Mouse (Mus musculus): ENCODE measurements around the gene Rbm7. TPM values are rescaled to one million over a fixed set of nuclear protein-coding genes. Genes with fewer than 3 reads are reported as not detected.
A peak's percentile ranks its signal among the peaks of the same experiment; 100 is the strongest.
"Not testable (repeated sequence)": the region's sequence is repeated elsewhere in the genome, so short reads cannot be mapped to it uniquely, and the experiment has no call there.

Gene Rbm7
- polyA plus RNA-seq, 1 experiment from 2014 or later: 73.1 TPM

DNA sequence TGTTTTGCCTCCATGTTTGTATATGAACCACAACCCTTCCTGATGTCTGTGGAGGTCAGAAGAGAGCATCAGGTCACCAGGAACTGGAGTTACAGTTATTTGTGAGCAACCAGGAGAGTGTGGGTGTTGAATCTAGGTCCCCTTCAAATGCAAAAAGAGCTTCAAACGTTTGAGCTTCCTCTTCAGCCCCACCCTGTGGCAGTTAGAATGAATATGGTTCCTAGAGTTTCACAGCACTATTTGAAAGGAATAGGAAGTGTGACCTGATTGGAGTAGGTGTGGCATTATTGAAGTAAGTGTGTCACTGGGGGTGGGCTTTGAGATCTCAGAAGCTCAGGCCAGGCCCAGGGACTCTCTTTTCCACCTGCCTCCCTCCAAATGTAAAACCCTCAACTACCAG is 30.5 kb upstream of the Rbm7 start:
- H3K36me3 ChIP-seq (ENCODE audit: control insufficient read depth, insufficient read depth, low read length): no peaks in the 10 kb centered on the region
- H3K9ac ChIP-seq (ENCODE audit: low read depth, low read length): no peak overlapping the region
- no peak for ATAC-seq
- H3K4me3 ChIP-seq (ENCODE audit: low read length): no peak overlapping the region
- H3K4me2 ChIP-seq (ENCODE audit: low read length): no peak overlapping the region
- H3K27me3 ChIP-seq (replicated peaks; ENCODE audit: control insufficient read depth, insufficient read depth, low read length): no peaks in the 10 kb centered on the region
- no peaks in the 10 kb centered on the region for H3K4me1 ChIP-seq (ENCODE audit: control insufficient read depth, insufficient read depth, low read depth, low read length)
- WGBS: 11% methylated on average over 1 of the region's 1 CpGs
- no peak overlapping the region for H3K27ac ChIP-seq (ENCODE audit: low read depth, low read length)
- no peaks in the 10 kb centered on the region for H3K9me3 ChIP-seq (ENCODE audit: control insufficient read depth, low read length)

DNA sequence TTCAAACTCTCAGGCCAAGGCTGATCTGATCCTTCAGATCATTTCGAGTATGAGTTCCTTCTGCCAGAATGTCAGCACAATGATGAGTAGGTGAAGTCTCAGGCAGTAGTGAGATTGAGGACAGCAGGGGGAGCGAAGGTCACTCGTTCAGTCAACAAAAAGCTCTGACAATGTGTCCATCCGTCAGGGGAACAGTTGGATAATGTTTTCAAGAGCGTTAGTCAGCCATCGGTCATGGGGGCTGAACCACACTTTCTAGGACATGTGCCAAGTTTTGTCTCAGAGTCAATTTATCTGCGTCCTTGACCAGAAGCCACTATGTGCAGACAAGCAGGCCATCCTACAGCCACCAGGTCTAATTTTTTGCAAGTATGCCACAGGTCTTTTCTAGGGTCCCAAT is 25.3 kb upstream of the Rbm7 start:
- H3K4me3 ChIP-seq (ENCODE audit: low read length); H3K27ac ChIP-seq (ENCODE audit: low read depth, low read length); H3K36me3 ChIP-seq (ENCODE audit: control insufficient read depth, insufficient read depth, low read length); H3K9ac ChIP-seq (ENCODE audit: low read depth, low read length); H3K27me3 ChIP-seq (replicated peaks; ENCODE audit: control insufficient read depth, insufficient read depth, low read length); ATAC-seq; H3K4me2 ChIP-seq (ENCODE audit: low read length); H3K4me1 ChIP-seq (ENCODE audit: control insufficient read depth, insufficient read depth, low read depth, low read length); H3K9me3 ChIP-seq (ENCODE audit: control insufficient read depth, low read length): not testable (repeated sequence)
- WGBS: no CpG with 5 or more reads among the region's 7 CpGs

DNA sequence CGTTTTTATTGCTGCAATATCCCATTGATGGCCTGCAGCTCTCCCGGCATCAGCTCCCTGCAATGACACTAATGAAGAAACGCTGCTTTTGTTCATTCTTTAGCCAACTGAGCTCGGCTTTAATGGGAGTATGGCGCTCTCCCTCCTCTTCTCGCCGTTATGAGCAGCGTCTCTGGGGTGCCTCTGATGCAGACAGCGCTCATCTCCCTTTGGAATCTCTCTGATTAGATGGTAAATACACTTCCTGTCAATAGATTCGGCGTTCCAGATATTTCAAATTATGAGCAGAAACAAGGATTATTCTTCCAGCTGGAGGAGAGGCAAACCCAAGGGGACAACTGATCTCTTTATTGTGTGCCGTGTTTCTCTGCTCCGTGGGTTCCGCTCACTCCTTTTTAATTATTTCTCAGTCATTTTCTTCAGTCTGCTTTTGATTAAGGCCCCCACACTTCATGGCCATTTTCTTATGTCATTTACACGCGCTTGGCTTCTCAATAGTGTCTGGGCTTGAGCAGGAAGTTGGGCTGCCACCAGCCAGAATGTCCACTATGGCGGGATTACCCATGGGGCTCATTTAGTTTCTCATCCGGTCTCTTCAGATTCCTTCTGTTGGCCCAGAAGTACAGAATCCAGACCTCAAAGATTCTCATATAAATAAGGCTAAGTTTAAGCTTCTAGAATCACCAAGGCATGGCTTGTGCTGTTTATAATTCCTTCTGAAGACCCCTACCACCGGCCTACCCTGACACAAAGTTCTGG is 22.5 kb upstream of the Rbm7 start:
- Histone ChIP-seq H3K36me3 (ENCODE audit: control insufficient read depth, insufficient read depth, low read length) (no peaks in the 10 kb centered on the region), H3K4me1 (ENCODE audit: control insufficient read depth, insufficient read depth, low read depth, low read length) (peaks cover 2% of the 10 kb centered on the region; the same call in 1 of the 2 replicates), H3K4me2 (ENCODE audit: low read length) (peak overlapping the region; percentile 46), H3K9ac (ENCODE audit: low read depth, low read length) (peak overlapping the region; percentile 39; the same call in 1 of the 2 replicates), H3K27ac (ENCODE audit: low read depth, low read length) (peak overlapping the region; percentile 55), H3K27me3 (replicated peaks; ENCODE audit: control insufficient read depth, insufficient read depth, low read length) (no peaks in the 10 kb centered on the region), H3K4me3 (ENCODE audit: low read length) (no peak overlapping the region), H3K9me3 (ENCODE audit: control insufficient read depth, low read length) (no peaks in the 10 kb centered on the region)
- WGBS: 42% methylated on average over 19 of the region's 19 CpGs
- no peak for ATAC-seq

DNA sequence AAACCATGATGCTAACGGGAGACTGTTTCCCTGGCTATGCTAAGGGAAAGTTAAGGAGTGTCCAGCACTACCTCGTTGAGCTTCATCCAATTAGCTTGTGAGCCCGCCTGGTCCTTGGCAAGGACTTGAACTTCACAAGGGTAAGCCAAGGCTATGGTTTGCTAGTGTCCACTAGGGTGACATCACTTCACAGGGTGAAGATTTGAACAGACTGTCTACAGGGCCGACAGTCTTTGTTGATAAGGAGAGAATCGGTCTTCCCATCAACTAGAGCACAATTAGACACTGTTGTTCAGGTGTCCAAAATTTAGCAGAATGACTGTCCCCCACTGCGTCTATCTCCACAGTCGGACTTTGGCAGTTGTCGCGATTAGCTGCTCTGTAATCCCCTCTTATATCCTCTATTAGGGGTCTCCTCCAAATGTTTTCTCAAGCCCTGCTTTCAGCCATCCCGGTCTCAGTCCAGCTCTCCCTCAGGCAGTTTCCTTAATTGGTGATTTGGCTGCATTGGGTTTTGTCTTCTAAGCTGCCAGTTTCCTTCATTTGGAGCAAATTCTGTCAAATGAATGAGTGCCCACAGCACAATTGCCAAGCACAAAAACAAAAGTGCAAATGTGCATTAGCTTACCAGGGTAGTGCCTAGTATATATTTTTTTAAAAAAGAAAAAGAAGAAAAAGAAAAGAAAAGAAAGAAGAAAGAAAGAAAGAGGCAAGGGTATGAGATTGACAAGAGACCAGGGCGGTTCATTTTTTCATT is 21.7 kb upstream of the Rbm7 start:
- H3K4me3 ChIP-seq (ENCODE audit: low read length): no peak overlapping the region
- H3K27ac ChIP-seq (ENCODE audit: low read depth, low read length): peak overlapping the region; percentile 55
- H3K4me1 ChIP-seq (ENCODE audit: control insufficient read depth, insufficient read depth, low read depth, low read length): peaks cover 2% of the 10 kb centered on the region; the same call in 1 of the 2 replicates
- no peaks in the 10 kb centered on the region for H3K27me3 ChIP-seq (replicated peaks; ENCODE audit: control insufficient read depth, insufficient read depth, low read length)
- ATAC-seq: no peak
- H3K36me3 ChIP-seq (ENCODE audit: control insufficient read depth, insufficient read depth, low read length): no peaks in the 10 kb centered on the region
- 73% methylated on average over 11 of the region's 11 CpGs for WGBS
- no peaks in the 10 kb centered on the region for H3K9me3 ChIP-seq (ENCODE audit: control insufficient read depth, low read length)
- H3K4me2 ChIP-seq (ENCODE audit: low read length): peak overlapping the region; percentile 46
- H3K9ac ChIP-seq (ENCODE audit: low read depth, low read length): peak overlapping the region; percentile 39; the same call in 1 of the 2 replicates

DNA sequence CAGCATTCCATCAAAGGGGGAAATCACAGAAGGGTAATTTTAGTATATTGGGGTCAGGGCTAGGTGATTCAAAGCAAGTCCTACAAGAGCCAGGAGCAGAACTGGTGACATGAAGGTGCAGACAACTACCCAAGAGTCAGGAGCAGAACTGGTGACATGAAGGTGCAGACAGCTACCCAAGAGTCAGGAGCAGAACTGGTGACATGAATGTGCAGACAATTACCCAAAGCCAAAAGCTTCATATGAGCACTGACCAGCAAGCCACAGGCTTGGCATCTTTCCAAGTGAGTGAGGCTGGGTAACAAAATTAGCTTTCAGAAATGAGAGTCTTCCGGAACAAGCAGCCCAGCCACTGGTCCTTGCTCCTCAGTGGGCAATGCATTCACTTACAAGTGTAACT is 20.2 kb upstream of the Rbm7 start:
- 47% methylated on average over 1 of the region's 1 CpGs for WGBS
- H3K4me2 ChIP-seq (ENCODE audit: low read length): no peak overlapping the region
- H3K36me3 ChIP-seq (ENCODE audit: control insufficient read depth, insufficient read depth, low read length): no peaks in the 10 kb centered on the region
- peaks cover 2% of the 10 kb centered on the region; the same call in 1 of the 2 replicates for H3K4me1 ChIP-seq (ENCODE audit: control insufficient read depth, insufficient read depth, low read depth, low read length)
- ATAC-seq: no peak
- no peaks in the 10 kb centered on the region for H3K9me3 ChIP-seq (ENCODE audit: control insufficient read depth, low read length)
- no peak overlapping the region for H3K27ac ChIP-seq (ENCODE audit: low read depth, low read length)
- no peak overlapping the region for H3K9ac ChIP-seq (ENCODE audit: low read depth, low read length)
- no peak overlapping the region for H3K4me3 ChIP-seq (ENCODE audit: low read length)
- no peaks in the 10 kb centered on the region for H3K27me3 ChIP-seq (replicated peaks; ENCODE audit: control insufficient read depth, insufficient read depth, low read length)

DNA sequence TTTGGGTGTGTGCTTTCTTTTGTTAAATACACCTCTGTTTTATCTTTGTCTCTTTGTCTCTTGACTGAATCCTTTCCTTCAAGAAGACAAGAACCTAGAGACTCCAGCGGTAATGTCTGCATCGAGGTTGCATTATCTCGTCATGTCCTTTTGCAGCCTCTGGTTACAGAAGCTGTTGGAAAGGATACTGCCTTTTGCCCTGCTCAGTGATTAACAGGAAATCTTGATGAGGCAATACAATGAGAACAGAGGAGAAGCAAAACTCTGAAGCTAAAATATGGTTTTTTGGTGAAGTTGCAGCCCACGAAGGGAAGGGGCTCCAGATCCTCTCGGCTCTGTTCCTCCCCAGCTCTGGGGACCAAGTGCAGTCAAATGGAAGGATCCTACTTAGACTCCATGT is 15.0 kb upstream of the Rbm7 start:
- Histone ChIP-seq H3K4me2 (ENCODE audit: low read length) (no peak overlapping the region), H3K9ac (ENCODE audit: low read depth, low read length) (no peak overlapping the region), H3K9me3 (ENCODE audit: control insufficient read depth, low read length) (no peaks in the 10 kb centered on the region), H3K4me1 (ENCODE audit: control insufficient read depth, insufficient read depth, low read depth, low read length) (no peaks in the 10 kb centered on the region), H3K27me3 (replicated peaks; ENCODE audit: control insufficient read depth, insufficient read depth, low read length) (no peaks in the 10 kb centered on the region), H3K4me3 (ENCODE audit: low read length) (no peak overlapping the region), H3K36me3 (ENCODE audit: control insufficient read depth, insufficient read depth, low read length) (no peaks in the 10 kb centered on the region), H3K27ac (ENCODE audit: low read depth, low read length) (no peak overlapping the region)
- whole genome bisulfite sequencing: 93% methylated on average over 5 of the region's 5 CpGs
- no peak for ATAC-seq

DNA sequence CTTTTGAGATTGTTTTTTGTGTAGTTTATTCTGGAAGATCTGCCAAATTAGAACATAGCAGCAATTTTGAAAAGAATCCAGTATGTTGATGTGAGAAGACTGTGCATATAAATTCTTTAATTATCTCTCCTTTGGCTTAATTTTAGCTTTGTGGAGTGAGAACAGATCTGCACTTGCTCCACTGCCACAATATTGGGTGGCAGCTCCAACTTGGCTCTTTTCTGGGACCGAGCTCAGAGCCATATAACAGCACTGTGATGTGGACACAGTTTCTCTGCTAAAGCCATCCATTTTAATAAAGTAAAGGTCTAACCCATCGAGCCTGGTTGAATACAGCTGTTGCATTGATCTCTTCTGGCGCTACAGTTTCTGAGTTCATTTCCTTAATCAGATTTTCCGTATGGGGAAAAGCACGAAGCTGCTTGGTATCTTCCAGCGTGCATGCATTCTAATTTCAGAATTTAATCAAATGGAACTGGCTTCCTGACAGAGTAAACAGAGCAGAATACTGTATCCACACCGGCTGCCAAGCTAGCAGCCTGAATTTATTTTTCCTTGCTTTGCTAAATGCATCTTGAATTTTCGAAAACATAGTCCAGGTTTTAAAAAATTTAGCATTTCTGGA is 9.8 kb upstream of the Rbm7 start:
- Histone ChIP-seq H3K27ac (ENCODE audit: low read depth, low read length) (no peak overlapping the region), H3K27me3 (replicated peaks; ENCODE audit: control insufficient read depth, insufficient read depth, low read length) (no peaks in the 10 kb centered on the region), H3K4me2 (ENCODE audit: low read length) (no peak overlapping the region), H3K36me3 (ENCODE audit: control insufficient read depth, insufficient read depth, low read length) (no peaks in the 10 kb centered on the region), H3K9me3 (ENCODE audit: control insufficient read depth, low read length) (no peaks in the 10 kb centered on the region), H3K9ac (ENCODE audit: low read depth, low read length) (no peak overlapping the region), H3K4me3 (ENCODE audit: low read length) (no peak overlapping the region), H3K4me1 (ENCODE audit: control insufficient read depth, insufficient read depth, low read depth, low read length) (no peaks in the 10 kb centered on the region)
- 63% methylated on average over 8 of the region's 8 CpGs for WGBS
- ATAC-seq: no peak

DNA sequence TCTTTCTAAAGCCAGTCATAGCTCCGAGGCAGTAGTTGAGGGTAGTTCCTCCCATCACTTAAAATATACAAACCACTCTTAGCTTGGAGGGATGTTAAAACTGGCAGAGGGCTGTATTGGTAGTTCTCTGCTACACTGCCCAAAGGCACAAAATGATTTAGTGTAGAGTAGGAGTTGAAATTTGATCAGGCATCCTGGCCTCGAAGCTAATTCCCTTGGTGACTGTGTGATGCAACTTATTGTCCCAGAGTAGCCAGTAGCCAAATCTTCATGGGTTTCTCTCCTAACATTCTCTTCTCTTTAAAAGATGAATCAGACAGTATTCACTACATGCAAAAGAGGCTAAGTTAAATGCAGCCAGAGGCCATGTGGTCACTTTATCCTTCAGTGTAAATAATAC is 7.9 kb upstream of the Rbm7 start:
- Histone ChIP-seq H3K27me3 (replicated peaks; ENCODE audit: control insufficient read depth, insufficient read depth, low read length) (no peaks in the 10 kb centered on the region), H3K9me3 (ENCODE audit: control insufficient read depth, low read length) (no peaks in the 10 kb centered on the region), H3K4me1 (ENCODE audit: control insufficient read depth, insufficient read depth, low read depth, low read length) (no peaks in the 10 kb centered on the region), H3K9ac (ENCODE audit: low read depth, low read length) (no peak overlapping the region), H3K4me3 (ENCODE audit: low read length) (no peak overlapping the region), H3K36me3 (ENCODE audit: control insufficient read depth, insufficient read depth, low read length) (no peaks in the 10 kb centered on the region), H3K27ac (ENCODE audit: low read depth, low read length) (no peak overlapping the region), H3K4me2 (ENCODE audit: low read length) (no peak overlapping the region)
- 82% methylated on average over 2 of the region's 2 CpGs for WGBS
- no peak for ATAC-seq

DNA sequence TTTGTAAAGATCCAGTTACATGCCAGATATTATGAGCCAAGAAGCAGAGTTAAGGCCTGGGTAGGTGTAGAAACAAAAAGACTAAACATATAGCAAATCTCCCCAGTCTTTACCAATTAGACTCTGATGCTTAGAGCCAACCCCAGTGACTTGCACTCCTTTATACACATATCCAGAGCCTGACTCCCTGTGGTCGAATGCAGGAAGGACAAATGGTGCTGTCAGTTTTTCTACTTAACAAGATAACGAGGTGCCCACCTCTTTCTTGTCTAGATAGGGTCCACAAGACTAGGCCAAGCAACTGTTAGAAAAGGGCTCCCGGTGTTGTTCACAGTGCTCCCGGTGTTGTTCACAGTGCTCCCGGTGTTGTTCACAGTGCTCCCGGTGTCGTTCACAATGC is 6.1 kb upstream of the Rbm7 start:
- Histone ChIP-seq H3K9me3 (ENCODE audit: control insufficient read depth, low read length) (no peaks in the 10 kb centered on the region), H3K9ac (ENCODE audit: low read depth, low read length) (no peak overlapping the region), H3K4me2 (ENCODE audit: low read length) (no peak overlapping the region), H3K27ac (ENCODE audit: low read depth, low read length) (no peak overlapping the region), H3K27me3 (replicated peaks; ENCODE audit: control insufficient read depth, insufficient read depth, low read length) (no peaks in the 10 kb centered on the region), H3K36me3 (ENCODE audit: control insufficient read depth, insufficient read depth, low read length) (no peaks in the 10 kb centered on the region), H3K4me1 (ENCODE audit: control insufficient read depth, insufficient read depth, low read depth, low read length) (peaks cover under 1% of the 10 kb centered on the region), H3K4me3 (ENCODE audit: low read length) (no peak overlapping the region)
- 86% methylated on average over 7 of the region's 7 CpGs for WGBS
- no peak for ATAC-seq
